Mouse (Mus musculus): Measurements from ENCODE around the gene Olfr522. TPM values are rescaled to one million over a fixed set of nuclear protein-coding genes. Genes with fewer than 3 reads are reported as not detected.

The Olfr522 gene
- polyA plus RNA-seq, 1 experiment from 2014 or later: not detected

- H3K27me3 ChIP-seq (ENCODE audit: insufficient read depth, poor library complexity, severe bottlenecking): no peaks in the 10 kb centered on the region; the same call in 1 of the 2 replicates
- H3K36me3 ChIP-seq: no peaks in the 10 kb centered on the region
- H3K4me1 ChIP-seq: no peaks in the 10 kb centered on the region
- no peak overlapping the region for H3K27ac ChIP-seq
- DNase-seq (ENCODE audit: low spot score): peak; percentile 50
- H3K9me3 ChIP-seq: no peaks in the 10 kb centered on the region
- 77% methylated on average over 7 of the region's 7 CpGs for WGBS
- H3K4me3 ChIP-seq: no peak overlapping the region
These were observed 23.3 kb upstream of the Olfr522 start for GRCm38 (mm10) chr7:140187721-140188390.

GRCm38 (mm10) chr7:140186646-140187620 is 22.4 kb upstream of the Olfr522 start:
- Histone ChIP-seq H3K4me3 (no peak overlapping the region), H3K9me3 (no peaks in the 10 kb centered on the region), H3K27me3 (ENCODE audit: insufficient read depth, poor library complexity, severe bottlenecking) (no peaks in the 10 kb centered on the region; the same call in 1 of the 2 replicates), H3K4me1 (no peaks in the 10 kb centered on the region), H3K36me3 (no peaks in the 10 kb centered on the region), H3K27ac (no peak overlapping the region)
- no peak for DNase-seq (ENCODE audit: low spot score)
- WGBS: 67% methylated on average over 18 of the region's 18 CpGs

- H3K27me3 ChIP-seq (ENCODE audit: insufficient read depth, poor library complexity, severe bottlenecking): no peaks in the 10 kb centered on the region; the same call in 1 of the 2 replicates
- WGBS: 78% methylated on average over 4 of the region's 4 CpGs
- H3K4me3 ChIP-seq: no peak overlapping the region
- no peaks in the 10 kb centered on the region for H3K9me3 ChIP-seq
- no peak overlapping the region for H3K27ac ChIP-seq
- H3K4me1 ChIP-seq: no peaks in the 10 kb centered on the region
- no peak for DNase-seq (ENCODE audit: low spot score)
- no peaks in the 10 kb centered on the region for H3K36me3 ChIP-seq
These were observed 19.6 kb upstream of the Olfr522 start for GRCm38 (mm10) chr7:140184206-140184605.

- Histone ChIP-seq H3K9me3 (no peaks in the 10 kb centered on the region), H3K27ac (no peak overlapping the region), H3K27me3 (ENCODE audit: insufficient read depth, poor library complexity, severe bottlenecking) (peaks cover 5% of the 10 kb centered on the region; the same call in 1 of the 2 replicates), H3K36me3 (no peaks in the 10 kb centered on the region), H3K4me3 (no peak overlapping the region), H3K4me1 (no peaks in the 10 kb centered on the region)
- WGBS: 69% methylated on average over 2 of the region's 2 CpGs
- DNase-seq (ENCODE audit: low spot score): no peak
These were observed 16.1 kb upstream of the Olfr522 start for GRCm38 (mm10) chr7:140180692-140181091.

GRCm38 (mm10) chr7:140179176-140179575 is 14.6 kb upstream of the Olfr522 start:
- Histone ChIP-seq H3K4me3 (no peak overlapping the region), H3K4me1 (no peaks in the 10 kb centered on the region), H3K36me3 (no peaks in the 10 kb centered on the region), H3K27me3 (ENCODE audit: insufficient read depth, poor library complexity, severe bottlenecking) (peaks cover 5% of the 10 kb centered on the region; the same call in 1 of the 2 replicates), H3K9me3 (no peaks in the 10 kb centered on the region), H3K27ac (no peak overlapping the region)
- 79% methylated on average over 2 of the region's 2 CpGs for WGBS
- DNase-seq (ENCODE audit: low spot score): no peak

GRCm38 (mm10) chr7:140172936-140173335 is 8.4 kb upstream of the Olfr522 start, which contains the start of gene Olfr523:
Gene Olfr523 (plus strand): TSS chr7:140173217.
- no peaks in the 10 kb centered on the region for H3K36me3 ChIP-seq
- no peaks in the 10 kb centered on the region for H3K9me3 ChIP-seq
- H3K4me1 ChIP-seq: no peaks in the 10 kb centered on the region
- WGBS: 50% methylated on average over 1 of the region's 1 CpGs
- no peak within 1 kb of the TSS for H3K27ac ChIP-seq
- DNase-seq (ENCODE audit: low spot score): no peak
- peaks cover 5% of the 10 kb centered on the region; the same call in 1 of the 2 replicates for H3K27me3 ChIP-seq (ENCODE audit: insufficient read depth, poor library complexity, severe bottlenecking)
- H3K4me3 ChIP-seq: no peak within 1 kb of the TSS

- Histone ChIP-seq H3K36me3 (no peaks in the 10 kb centered on the region), H3K27ac (no peak overlapping the region), H3K27me3 (ENCODE audit: insufficient read depth, poor library complexity, severe bottlenecking) (no peaks in the 10 kb centered on the region; the same call in 1 of the 2 replicates), H3K9me3 (no peaks in the 10 kb centered on the region), H3K4me3 (no peak overlapping the region), H3K4me1 (no peaks in the 10 kb centered on the region)
- WGBS: 83% methylated on average over 3 of the region's 3 CpGs
- DNase-seq (ENCODE audit: low spot score): no peak
These were observed 6.3 kb upstream of the Olfr522 start for GRCm38 (mm10) chr7:140170863-140171262.

GRCm38 (mm10) chr7:140169386-140169785 is 4.8 kb upstream of the Olfr522 start:
- Histone ChIP-seq H3K27ac (no peak overlapping the region), H3K9me3 (no peaks in the 10 kb centered on the region), H3K4me3 (no peak overlapping the region), H3K27me3 (ENCODE audit: insufficient read depth, poor library complexity, severe bottlenecking) (no peaks in the 10 kb centered on the region; the same call in 1 of the 2 replicates), H3K36me3 (no peaks in the 10 kb centered on the region), H3K4me1 (no peaks in the 10 kb centered on the region)
- 79% methylated on average over 4 of the region's 4 CpGs for WGBS
- no peak for DNase-seq (ENCODE audit: low spot score)

- no peak for DNase-seq (ENCODE audit: low spot score)
- no peaks in the 10 kb centered on the region for H3K36me3 ChIP-seq
- 76% methylated on average over 1 of the region's 1 CpGs for WGBS
- H3K27me3 ChIP-seq (ENCODE audit: insufficient read depth, poor library complexity, severe bottlenecking): no peaks in the 10 kb centered on the region; the same call in 1 of the 2 replicates
- H3K9me3 ChIP-seq: no peaks in the 10 kb centered on the region
- no peaks in the 10 kb centered on the region for H3K4me1 ChIP-seq
- H3K27ac ChIP-seq: no peak overlapping the region
- no peak overlapping the region for H3K4me3 ChIP-seq
These were observed 3.4 kb upstream of the Olfr522 start for GRCm38 (mm10) chr7:140167950-140168349.

GRCm38 (mm10) chr7:140160363-140160762 is 4.2 kb downstream of the Olfr522 start:
- Histone ChIP-seq H3K27ac (no peak overlapping the region), H3K27me3 (ENCODE audit: insufficient read depth, poor library complexity, severe bottlenecking) (peaks cover 37% of the 10 kb centered on the region), H3K4me1 (no peaks in the 10 kb centered on the region), H3K9me3 (no peaks in the 10 kb centered on the region), H3K4me3 (no peak overlapping the region), H3K36me3 (no peaks in the 10 kb centered on the region)
- no peak for DNase-seq (ENCODE audit: low spot score)
- WGBS: 73% methylated on average over 3 of the region's 3 CpGs

GRCm38 (mm10) chr7:140154218-140154927 is 10.2 kb downstream of the Olfr522 start, which contains the start of gene Sprn:
Gene Sprn (minus strand): TSS chr7:140154877.
- Histone ChIP-seq H3K9me3 (no peaks in the 10 kb centered on the region), H3K4me1 (peaks cover 17% of the 10 kb centered on the region), H3K27ac (no peak within 1 kb of the TSS), H3K27me3 (ENCODE audit: insufficient read depth, poor library complexity, severe bottlenecking) (peaks cover 78% of the 10 kb centered on the region), H3K4me3 (peak within 1 kb of the TSS; percentile 46), H3K36me3 (peaks cover 7% of the 10 kb centered on the region; the same call in 1 of the 2 replicates)
- 4% methylated on average over 28 of the region's 28 CpGs for WGBS
- DNase-seq (ENCODE audit: low spot score): no peak

- peaks cover 74% of the 10 kb centered on the region for H3K27me3 ChIP-seq (ENCODE audit: insufficient read depth, poor library complexity, severe bottlenecking)
- H3K9me3 ChIP-seq: no peaks in the 10 kb centered on the region
- DNase-seq (ENCODE audit: low spot score): no peak
- H3K4me1 ChIP-seq: peaks cover 17% of the 10 kb centered on the region
- H3K27ac ChIP-seq: no peak overlapping the region
- WGBS: 21% methylated on average over 4 of the region's 4 CpGs
- peaks cover 7% of the 10 kb centered on the region; the same call in 1 of the 2 replicates for H3K36me3 ChIP-seq
- H3K4me3 ChIP-seq: no peak overlapping the region
These were observed 10.7 kb downstream of the Olfr522 start for GRCm38 (mm10) chr7:140153829-140154217.

Data from heart, embryonic 10.5 days (tissue).